Mouse (Mus musculus): ENCODE data around the gene Slc35f1. TPM values are rescaled to one million over a fixed set of nuclear protein-coding genes. Genes with fewer than 3 reads are reported as not detected.

Slc35f1 gene
- polyA plus RNA-seq, 2 experiments = 0.01 TPM; not detected in 1

DNA sequence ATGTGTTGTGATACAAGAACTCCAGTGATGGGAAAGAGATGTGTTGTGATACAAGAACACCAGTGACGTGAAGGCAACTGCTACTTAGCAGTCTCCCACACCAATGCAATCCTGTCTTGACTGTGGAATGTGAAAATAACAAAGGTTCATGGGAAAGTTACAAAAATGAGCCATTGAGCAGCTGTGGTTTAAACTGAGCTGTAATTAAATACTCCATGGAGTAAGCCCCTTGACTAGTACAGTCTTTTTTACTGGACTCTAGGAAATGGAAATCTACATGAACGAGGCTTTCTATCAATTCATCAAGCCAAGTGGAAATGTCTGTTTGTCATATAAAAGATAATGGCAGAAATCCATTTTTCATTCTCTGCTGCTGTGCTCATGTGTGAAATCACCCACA, 411.1 kb downstream of the Slc35f1 start:
- H3K4me3 ChIP-seq (ENCODE audit: insufficient read depth in 1 of 2, low read depth in 2 of 2, low read length in 2 of 2) = no peak overlapping the region
- H3K36me3 ChIP-seq (replicated peaks; ENCODE audit: control insufficient read depth, insufficient read depth, low read depth) = no peaks in the 10 kb centered on the region
- 46% methylated on average over 2 of the region's 2 CpGs for WGBS (ENCODE audit: insufficient replicate concordance)
- DNase-seq (ENCODE audit: low read depth in 3 of 3, low spot score in 3 of 3) (no peak), ATAC-seq (ENCODE audit: insufficient read depth) (no peak)
- no peak overlapping the region for H3K4me2 ChIP-seq (ENCODE audit: low read depth)
- TF ChIP-seq EP300 (IDR thresholded peaks at IDR 0.05; ENCODE audit: low read depth) = no peak
- TF ChIP-seq CTCF (IDR thresholded peaks at IDR 0.05; ENCODE audit: low read depth) = no peak
- H3K4me1 ChIP-seq (replicated peaks; ENCODE audit: control insufficient read depth in 2 of 2, insufficient read depth in 2 of 2, low read length in 1 of 2) = no peaks in the 10 kb centered on the region
- H3K27me3 ChIP-seq (ENCODE audit: control insufficient read depth, insufficient read depth, low read length) = no peaks in the 10 kb centered on the region
- no peak overlapping the region for H3K27ac ChIP-seq
- H3K9ac ChIP-seq (replicated peaks) = no peak overlapping the region
- H3K9me3 ChIP-seq (ENCODE audit: control insufficient read depth, low read length) = no peaks in the 10 kb centered on the region

DNA sequence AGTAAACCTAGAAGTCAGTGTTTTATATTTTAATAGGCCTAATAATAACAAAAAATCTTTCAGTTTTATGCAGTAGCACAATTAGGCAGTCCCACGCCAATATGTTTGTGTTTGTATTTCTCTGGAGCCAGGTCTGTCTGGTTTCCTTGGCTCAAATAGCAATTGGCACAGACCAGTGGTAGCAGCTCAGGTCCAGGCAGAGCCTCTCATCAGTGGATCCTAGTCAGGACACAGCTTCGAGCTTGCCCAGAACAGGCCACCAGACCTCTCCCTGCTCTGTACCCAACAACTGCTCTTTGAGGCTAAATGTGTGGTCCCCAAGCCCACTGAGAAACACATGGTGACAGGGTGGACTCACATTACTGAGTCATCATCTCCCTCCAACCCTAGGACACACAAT, 412.1 kb downstream of the Slc35f1 start:
- no peak overlapping the region for H3K27ac ChIP-seq
- DNase-seq (ENCODE audit: low read depth in 3 of 3, low spot score in 3 of 3) (no peak), ATAC-seq (ENCODE audit: insufficient read depth) (no peak)
- no peaks in the 10 kb centered on the region for H3K27me3 ChIP-seq (ENCODE audit: control insufficient read depth, insufficient read depth, low read length)
- H3K9me3 ChIP-seq (ENCODE audit: control insufficient read depth, low read length) = no peaks in the 10 kb centered on the region
- H3K36me3 ChIP-seq (replicated peaks; ENCODE audit: control insufficient read depth, insufficient read depth, low read depth) = no peaks in the 10 kb centered on the region
- H3K4me1 ChIP-seq (replicated peaks; ENCODE audit: control insufficient read depth in 2 of 2, insufficient read depth in 2 of 2, low read length in 1 of 2) = no peaks in the 10 kb centered on the region
- H3K4me3 ChIP-seq (ENCODE audit: insufficient read depth in 1 of 2, low read depth in 2 of 2, low read length in 2 of 2) = no peak overlapping the region
- TF ChIP-seq CTCF (IDR thresholded peaks at IDR 0.05; ENCODE audit: low read depth) (no peak), EP300 (IDR thresholded peaks at IDR 0.05; ENCODE audit: low read depth) (no peak)
- WGBS (ENCODE audit: insufficient replicate concordance) = 53% methylated on average over 2 of the region's 2 CpGs
- no peak overlapping the region for H3K9ac ChIP-seq (replicated peaks)
- H3K4me2 ChIP-seq (ENCODE audit: low read depth) = no peak overlapping the region

DNA sequence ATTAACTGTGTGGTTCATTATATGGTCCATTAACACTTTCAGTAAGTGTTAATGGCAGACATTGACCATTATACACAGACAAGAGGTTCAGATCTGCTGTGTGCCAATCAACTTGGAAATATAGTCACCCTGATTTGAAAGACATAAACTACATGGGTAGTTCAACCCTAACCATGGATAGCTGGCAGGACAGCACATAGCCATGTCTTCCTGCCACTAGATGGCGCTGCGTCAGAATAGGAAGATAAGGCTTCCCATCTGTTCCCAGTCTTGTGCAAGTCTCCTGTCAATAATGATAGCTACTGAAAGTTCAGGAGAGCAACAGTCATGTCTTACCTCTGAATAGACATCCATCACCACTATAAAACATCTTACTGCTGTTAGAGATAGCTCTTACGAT, 424.7 kb downstream of the Slc35f1 start:
- TF ChIP-seq EP300 (IDR thresholded peaks at IDR 0.05; ENCODE audit: low read depth) (no peak), CTCF (IDR thresholded peaks at IDR 0.05; ENCODE audit: low read depth) (peak; percentile 82)
- 17% methylated on average over 3 of the region's 3 CpGs for WGBS (ENCODE audit: insufficient replicate concordance)
- Histone ChIP-seq H3K4me2 (ENCODE audit: low read depth) (no peak overlapping the region), H3K9ac (replicated peaks) (no peak overlapping the region), H3K36me3 (replicated peaks; ENCODE audit: control insufficient read depth, insufficient read depth, low read depth) (no peaks in the 10 kb centered on the region), H3K4me3 (ENCODE audit: insufficient read depth in 1 of 2, low read depth in 2 of 2, low read length in 2 of 2) (no peak overlapping the region), H3K4me1 (replicated peaks; ENCODE audit: control insufficient read depth in 2 of 2, insufficient read depth in 2 of 2, low read length in 1 of 2) (no peaks in the 10 kb centered on the region), H3K27me3 (ENCODE audit: control insufficient read depth, insufficient read depth, low read length) (no peaks in the 10 kb centered on the region), H3K27ac (no peak overlapping the region), H3K9me3 (ENCODE audit: control insufficient read depth, low read length) (no peaks in the 10 kb centered on the region)
- ATAC-seq (ENCODE audit: insufficient read depth) (no peak), DNase-seq (ENCODE audit: low read depth in 3 of 3, low spot score in 3 of 3) (peak; percentile 14 to 28 (median 28))

DNA sequence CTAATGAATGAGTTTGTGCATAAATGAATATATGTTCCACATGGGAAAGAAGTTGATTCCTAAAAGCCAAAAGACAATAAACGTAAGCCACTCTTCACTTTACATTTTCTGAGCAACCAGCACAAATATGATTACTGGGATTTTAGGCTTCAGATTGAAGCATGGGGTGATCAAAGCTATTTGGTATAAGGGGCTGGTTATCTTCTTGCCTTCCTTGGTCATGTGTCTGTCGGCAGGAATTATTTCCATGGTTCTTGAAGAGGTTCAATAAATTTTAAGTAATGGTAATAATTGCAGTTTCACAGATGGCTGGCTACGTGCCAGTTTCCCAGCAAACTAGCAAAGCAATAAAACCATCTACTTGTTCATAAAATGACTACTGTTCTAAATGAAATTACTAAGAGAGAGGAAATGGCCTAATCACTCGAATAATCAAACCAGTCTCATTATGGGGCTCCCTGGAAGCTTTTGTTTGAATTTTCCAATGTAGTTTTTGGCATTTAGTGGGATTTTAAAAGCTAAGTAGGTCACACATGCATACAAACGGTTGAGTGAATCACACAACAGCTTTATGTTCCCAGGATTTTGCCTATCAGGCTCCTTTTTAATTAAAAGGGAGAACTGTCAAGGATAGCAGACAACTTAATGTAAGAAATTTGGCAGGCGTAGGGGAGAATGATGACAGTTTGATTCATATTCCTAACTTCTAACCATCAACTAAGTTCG, 425.5 kb downstream of the Slc35f1 start:
- H3K9ac ChIP-seq (replicated peaks) = no peak overlapping the region
- H3K4me3 ChIP-seq (ENCODE audit: insufficient read depth in 1 of 2, low read depth in 2 of 2, low read length in 2 of 2) = no peak overlapping the region
- ATAC-seq (ENCODE audit: insufficient read depth) = no peak
- H3K27me3 ChIP-seq (ENCODE audit: control insufficient read depth, insufficient read depth, low read length) = no peaks in the 10 kb centered on the region
- no peaks in the 10 kb centered on the region for H3K4me1 ChIP-seq (replicated peaks; ENCODE audit: control insufficient read depth in 2 of 2, insufficient read depth in 2 of 2, low read length in 1 of 2)
- H3K27ac ChIP-seq = no peak overlapping the region
- no peaks in the 10 kb centered on the region for H3K36me3 ChIP-seq (replicated peaks; ENCODE audit: control insufficient read depth, insufficient read depth, low read depth)
- no peak overlapping the region for H3K4me2 ChIP-seq (ENCODE audit: low read depth)
- WGBS (ENCODE audit: insufficient replicate concordance) = 56% methylated on average over 7 of the region's 7 CpGs
- TF ChIP-seq CTCF (IDR thresholded peaks at IDR 0.05; ENCODE audit: low read depth) (no peak), EP300 (IDR thresholded peaks at IDR 0.05; ENCODE audit: low read depth) (no peak)
- DNase-seq (ENCODE audit: low read depth in 3 of 3, low spot score in 3 of 3) = no peak
- H3K9me3 ChIP-seq (ENCODE audit: control insufficient read depth, low read length) = no peaks in the 10 kb centered on the region

DNA sequence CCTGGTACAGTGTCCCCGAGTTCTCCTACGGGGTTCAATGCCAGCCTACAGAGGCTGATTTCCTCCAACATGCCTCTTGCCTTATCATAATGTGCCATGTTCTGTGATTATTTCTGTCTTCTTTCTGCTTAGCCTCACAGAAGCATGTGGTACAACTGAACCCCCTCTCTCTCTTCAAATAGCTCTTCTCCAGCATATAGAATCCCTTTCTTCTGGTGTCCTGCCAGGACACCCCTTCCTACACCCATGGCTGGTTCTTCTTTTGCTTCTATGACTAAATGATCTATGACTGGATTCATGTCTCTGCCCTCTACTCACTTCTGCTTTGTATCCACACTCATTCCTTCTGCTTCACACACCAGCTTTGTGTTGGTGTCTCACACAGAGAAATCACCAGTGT, 430.3 kb downstream of the Slc35f1 start:
- H3K4me3 ChIP-seq (ENCODE audit: insufficient read depth in 1 of 2, low read depth in 2 of 2, low read length in 2 of 2) = no peak overlapping the region

More for the DNA sequence above, 430.3 kb downstream of the Slc35f1 start:
- no peaks in the 10 kb centered on the region for H3K36me3 ChIP-seq (replicated peaks; ENCODE audit: control insufficient read depth, insufficient read depth, low read depth)
- no peak for ATAC-seq (ENCODE audit: insufficient read depth)
- H3K4me2 ChIP-seq (ENCODE audit: low read depth) = no peak overlapping the region
- 64% methylated on average over 2 of the region's 2 CpGs for WGBS (ENCODE audit: insufficient replicate concordance)
- DNase-seq (ENCODE audit: low read depth in 3 of 3, low spot score in 3 of 3) = no peak
- H3K9me3 ChIP-seq (ENCODE audit: control insufficient read depth, low read length) = no peaks in the 10 kb centered on the region
- H3K4me1 ChIP-seq (replicated peaks; ENCODE audit: control insufficient read depth in 2 of 2, insufficient read depth in 2 of 2, low read length in 1 of 2) = no peaks in the 10 kb centered on the region
- no peak for TF ChIP-seq EP300 (IDR thresholded peaks at IDR 0.05; ENCODE audit: low read depth)
- H3K9ac ChIP-seq (replicated peaks) = no peak overlapping the region
- H3K27ac ChIP-seq = no peak overlapping the region
- no peaks in the 10 kb centered on the region for H3K27me3 ChIP-seq (ENCODE audit: control insufficient read depth, insufficient read depth, low read length)

Data from liver, embryonic 14.5 days (tissue).